In the genomic region with DNA sequence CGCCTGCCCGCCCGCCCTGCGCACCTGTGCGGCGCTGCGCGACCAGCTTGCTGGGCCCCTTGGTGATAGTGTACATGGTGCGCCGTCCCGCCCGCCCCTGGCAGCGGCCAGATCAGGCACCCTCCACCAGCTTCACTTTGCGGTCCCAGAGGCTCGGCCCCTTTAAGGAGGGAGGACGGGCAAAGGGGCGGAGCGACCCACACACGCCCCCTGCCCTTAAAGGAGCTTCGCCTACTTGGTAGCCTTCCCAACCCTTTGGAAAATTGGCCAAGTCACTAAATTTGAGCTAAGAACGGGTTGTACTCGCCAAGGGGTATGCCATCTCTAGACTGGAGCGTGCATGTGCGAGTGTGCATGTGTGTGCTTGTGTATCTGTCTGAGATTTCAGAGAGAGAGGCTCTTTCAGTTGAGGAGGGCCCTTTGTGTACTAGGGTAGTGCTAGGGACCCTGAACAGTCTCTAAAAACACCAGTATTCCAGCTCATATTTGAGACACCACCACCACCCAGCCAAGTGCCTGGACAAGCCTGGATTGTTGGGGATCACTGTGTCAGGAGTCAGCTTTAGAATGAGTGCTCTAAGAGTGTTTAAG, we compare ENCODE assay signal across 8 mouse cellular contexts. TPM values are rescaled to one million over a fixed set of nuclear protein-coding genes. Genes with fewer than 3 reads are reported as not detected.
DNase-seq lines count a peak whose midpoint lies in the region; ATAC-seq and TF ChIP-seq lines count a peak whose summit lies in the region.

A gene (minus strand): TSS at position 164 of the 591 bp plus-strand sequence.

- H3K27ac ChIP-seq in cerebellum, adult 2 months (ENCODE audit: insufficient read depth, low read length), result peak within 1 kb of the TSS; percentile 83
- H3K27ac ChIP-seq in hindbrain, embryonic 11.5 days (ENCODE audit: low read depth, low read length), result peak within 1 kb of the TSS; percentile 25; the same call in 1 of the 2 replicates

- DNase-seq in MN1 (ENCODE audit: low spot score), result peak; percentile 77
- peak; percentile 84 to 85 for DNase-seq in cerebellum, adult 2 months
- DNase-seq in frontal cortex, postnatal 10 days (ENCODE audit: low spot score in 2 of 2), result peak; percentile 69 to 78
- peak; percentile 85 for DNase-seq in hindbrain, embryonic 11.5 days (ENCODE audit: low spot score)
- DNase-seq in layer of hippocampus, postnatal 25 days (ENCODE audit: extremely low spot score in 1 of 2, low spot score in 1 of 2), result peak; percentile 62 to 64
- peak; percentile 83 for DNase-seq in lung, postnatal 14 days
- peak; percentile 76 to 82 for DNase-seq in right cerebral cortex, adult 2 months (ENCODE audit: low spot score in 2 of 2)
- peak; percentile 65 for DNase-seq in urinary bladder, postnatal 25 days (ENCODE audit: low spot score)

- peak; percentile 82 for ATAC-seq in hindbrain, embryonic 11.5 days (ENCODE audit: low FRiP score)

- H3K9me3 ChIP-seq in hindbrain, embryonic 11.5 days (ENCODE audit: control insufficient read depth, low read length), result no peaks in the 10 kb centered on the region

- H3K27me3 ChIP-seq in cerebellum, adult 2 months (ENCODE audit: control insufficient read depth, insufficient read depth, low read length), result no peaks in the 10 kb centered on the region
- 0 out of 2 replicates have a peak, but pooled peaks cover 2% of the 10 kb centered on the region for H3K27me3 ChIP-seq in hindbrain, embryonic 11.5 days (ENCODE audit: control insufficient read depth, insufficient read depth, low read length)

- peak; percentile 39; the same call in 1 of the 2 replicates for TF ChIP-seq POLR2A in cerebellum, adult 2 months (IDR thresholded peaks at IDR 0.05; ENCODE audit: borderline replicate concordance, insufficient read depth, low read length)

- under 1% methylated on average over 22 of the region's 24 CpGs for WGBS in cerebellum, adult 2 months
- WGBS in hindbrain, embryonic 11.5 days, result 0% methylated on average over 22 of the region's 24 CpGs

- TF ChIP-seq CTCF in cerebellum, adult 2 months (IDR thresholded peaks at IDR 0.05; ENCODE audit: borderline replicate concordance, insufficient read depth, low read depth, low read length), result no peak

- H3K36me3 ChIP-seq in hindbrain, embryonic 11.5 days (ENCODE audit: control insufficient read depth, insufficient read depth, low read length), result no peaks in the 10 kb centered on the region

- peak within 1 kb of the TSS; percentile 99 for H3K4me2 ChIP-seq in hindbrain, embryonic 11.5 days (replicated peaks; ENCODE audit: low read depth, low read length)

- H3K9ac ChIP-seq in hindbrain, embryonic 11.5 days (ENCODE audit: low read depth, low read length), result peak within 1 kb of the TSS; percentile 70

- H3K4me1 ChIP-seq in cerebellum, adult 2 months (ENCODE audit: control insufficient read depth, insufficient read depth, low read length), result peaks cover 8% of the 10 kb centered on the region
- H3K4me1 ChIP-seq in hindbrain, embryonic 11.5 days (replicated peaks; ENCODE audit: control insufficient read depth, insufficient read depth, low read length), result peaks cover 8% of the 10 kb centered on the region

- peak within 1 kb of the TSS; percentile 82 for H3K4me3 ChIP-seq in cerebellum, adult 2 months (replicated peaks; ENCODE audit: insufficient read depth, low read depth, low read length)
- peak within 1 kb of the TSS; percentile 82 for H3K4me3 ChIP-seq in hindbrain, embryonic 11.5 days (ENCODE audit: low read depth, low read length)

RNA-seq across cellular contexts. Expression of the gene that starts here (rescaled TPM):
- polyA plus RNA-seq in cerebellum, adult 2 months (2012; rRNA removed), result 31.9 and 34.1 TPM in 2 replicates
- 7.0 and 8.3 TPM in 2 replicates for polyA plus RNA-seq in hindbrain, embryonic 11.5 days (2014; fragmentation: Nextera tagmentation; extraction: Ambion mirVana)
- 10 to 100 TPM; 22.4 to 25.3 TPM for total RNA-seq in layer of hippocampus, postnatal 25 days (2021)

Comparison
In these comparisons a context has a peak if more than half of its experiments do, and no peak if none do; other contexts are left out.
1. Peak in every context shown above with its lines: DNase-seq, ATAC-seq, H3K4me3 ChIP-seq and H3K27ac ChIP-seq.